Mouse (Mus musculus) common myeloid progenitor, adult 5-6 weeks (primary cell): ENCODE results near the gene Vav3. TPM values are rescaled to one million over a fixed set of nuclear protein-coding genes. Genes with fewer than 3 reads are reported as not detected.
A peak's percentile ranks its signal among the peaks of the same experiment; 100 is the strongest.

ENCODE experiments used
- ATAC-seq: replicated peaks from 2 replicates; pipeline ENCODE4 v1.8.0; 2016; ENCODE audit warnings: low read depth, mild to moderate bottlenecking, moderate TSS enrichment, inconsistent platforms; ENCODE audit not compliant: poor library complexity, severe bottlenecking
- total RNA-seq: library from RNA; stranded (forward); fragments of 200-1000, 187-1606 nt; gene quantifications from 2 replicates; pipeline ENCODE4 v1.2.3, GENCODE M21; 2017

The Vav3 gene
- total RNA-seq, 1 experiment from 2014 or later = 68.2 TPM

GRCm38 (mm10) chr3:109564443-109564842, 224.0 kb downstream of the Vav3 start:
- ATAC-seq = no peak

GRCm38 (mm10) chr3:109568542-109569265, 228.3 kb downstream of the Vav3 start:
- no peak for ATAC-seq

DNA sequence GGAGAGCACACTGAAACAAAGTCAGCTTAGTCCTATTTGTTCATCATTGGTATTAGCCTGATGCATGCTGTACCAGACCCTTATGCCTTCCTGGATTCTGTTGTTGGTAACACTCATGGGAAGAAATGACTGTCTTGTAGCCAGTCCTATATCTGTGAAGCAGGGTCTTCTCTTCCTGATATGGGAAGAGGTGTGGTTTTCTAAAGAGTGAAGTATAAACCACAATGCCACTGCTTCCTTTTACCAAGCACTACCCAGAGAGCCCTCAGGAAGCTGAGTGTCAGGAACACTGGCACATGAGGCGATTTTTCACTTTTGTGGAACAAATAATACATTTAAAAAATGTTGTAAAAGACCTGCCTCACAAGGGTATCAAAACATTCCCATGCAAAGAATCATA, 231.0 kb downstream of the Vav3 start:
- ATAC-seq = peak; percentile 87

DNA sequence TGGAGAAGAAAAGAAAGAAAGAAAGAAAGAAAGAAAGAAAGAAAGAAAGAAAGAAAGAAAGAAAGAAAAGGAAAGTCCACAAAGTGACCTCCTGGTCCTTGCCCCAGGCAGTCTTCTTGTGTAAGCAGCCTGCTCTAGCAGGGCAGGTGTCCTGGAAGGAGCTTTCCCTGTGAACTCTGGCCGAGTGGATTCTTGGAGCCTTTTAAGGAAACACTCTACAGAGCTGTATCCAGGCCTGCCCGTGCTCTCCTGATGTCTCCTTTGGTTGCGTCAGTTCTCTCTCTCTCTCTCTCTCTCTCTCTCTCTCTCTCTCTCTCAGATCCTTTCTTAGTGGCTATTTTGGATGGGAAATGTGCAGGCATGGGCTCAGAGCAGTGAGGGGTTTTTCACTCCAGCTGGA, 232.4 kb downstream of the Vav3 start:
- no peak for ATAC-seq

DNA sequence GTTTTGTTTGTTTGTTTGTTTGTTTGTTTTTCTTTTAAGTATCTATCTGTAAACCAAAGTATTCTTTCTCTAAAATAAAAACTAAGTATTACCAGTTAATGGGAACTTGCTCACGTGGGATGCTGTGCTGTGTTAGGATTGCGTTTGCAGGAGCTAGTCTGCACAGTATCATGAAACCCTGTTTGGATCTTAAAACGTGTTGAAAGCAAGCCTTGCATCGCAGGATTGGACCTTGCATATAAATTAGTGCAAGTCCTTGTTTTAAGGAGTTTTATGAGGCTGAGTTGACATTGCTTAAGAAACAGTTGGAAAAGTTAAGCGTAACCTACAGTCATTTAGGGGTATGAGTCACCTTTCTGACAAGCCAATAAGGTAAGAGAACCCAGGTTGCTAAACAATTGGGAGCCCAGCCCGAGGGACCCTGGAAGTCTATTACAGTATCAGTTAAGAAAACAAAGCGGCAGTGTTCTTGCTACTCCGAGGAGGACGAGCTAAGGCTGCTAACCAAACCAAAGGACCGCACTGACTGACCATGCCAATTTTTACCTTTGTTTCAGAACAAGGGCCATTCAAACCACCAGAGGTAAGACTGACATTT, 233.2 kb downstream of the Vav3 start:
- no peak for ATAC-seq

- no peak for ATAC-seq
Observed at GRCm38 (mm10) chr3:109574161-109574560, 233.7 kb downstream of the Vav3 start.

GRCm38 (mm10) chr3:109578347-109578746, 237.9 kb downstream of the Vav3 start:
- ATAC-seq = no peak

DNA sequence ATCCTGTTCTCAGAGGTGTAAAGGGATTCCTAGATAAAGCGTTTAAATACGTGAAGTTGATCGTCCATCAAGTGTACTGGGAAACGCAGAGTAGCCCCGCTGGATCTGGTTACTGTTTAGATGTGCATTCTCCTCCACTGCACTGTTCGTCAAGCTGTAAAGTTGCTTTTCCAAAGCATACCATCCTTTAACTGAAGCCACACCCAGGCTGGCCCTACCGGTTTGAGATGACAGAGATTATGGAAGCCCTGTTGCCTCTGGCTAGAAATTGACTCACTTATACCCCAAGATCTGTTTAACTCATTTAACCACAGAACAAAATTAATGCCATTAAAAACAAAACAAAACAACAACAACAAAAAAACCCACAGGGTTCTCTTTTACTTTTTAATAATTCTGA, 238.5 kb downstream of the Vav3 start:
- no peak for ATAC-seq

DNA sequence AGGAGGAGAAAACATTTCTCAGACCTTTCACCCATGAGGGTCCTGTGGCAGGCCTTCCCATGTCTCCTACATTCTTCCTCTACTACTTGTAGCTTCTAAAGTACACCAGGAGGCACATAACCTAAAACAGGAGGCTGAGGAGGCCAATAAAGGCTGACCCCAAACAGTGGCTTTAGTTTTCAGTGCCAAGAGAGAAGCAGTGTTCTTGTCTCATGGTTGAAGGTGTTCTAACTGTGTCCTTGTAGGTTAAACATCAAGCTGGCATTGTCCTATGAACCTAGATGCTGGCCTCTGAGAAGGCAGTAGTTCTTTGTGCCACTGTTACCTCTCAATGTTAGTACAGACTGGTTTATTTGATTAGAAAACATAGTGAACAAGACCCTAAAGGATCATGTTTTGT, 245.5 kb downstream of the Vav3 start:
- ATAC-seq = no peak

- ATAC-seq = no peak
Observed at GRCm38 (mm10) chr3:109592970-109593369, 252.5 kb downstream of the Vav3 start.

DNA sequence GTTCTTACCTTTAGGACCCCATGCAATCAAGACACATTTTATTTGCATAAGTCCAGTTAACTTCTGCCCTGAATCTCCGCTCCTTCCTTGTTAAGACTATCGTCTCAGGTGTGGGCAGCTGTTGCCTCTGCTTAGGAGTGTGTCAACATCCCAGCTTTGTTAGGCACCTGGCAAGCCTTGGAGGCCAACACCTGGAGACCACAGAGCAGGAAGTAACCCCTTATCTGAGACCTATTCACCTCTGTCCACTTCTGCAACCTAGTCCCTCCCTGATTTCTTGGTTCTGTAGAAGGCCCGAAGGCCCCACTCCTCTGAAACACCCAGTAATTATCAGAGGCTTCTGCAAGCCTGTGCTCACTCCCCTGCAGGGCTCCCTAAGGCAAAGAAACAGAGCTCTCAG, 255.6 kb downstream of the Vav3 start:
- no peak for ATAC-seq

GRCm38 (mm10) chr3:109600699-109601451, 260.4 kb downstream of the Vav3 start:
- ATAC-seq = no peak

GRCm38 (mm10) chr3:109602753-109603152, 262.3 kb downstream of the Vav3 start:
- no peak for ATAC-seq

DNA sequence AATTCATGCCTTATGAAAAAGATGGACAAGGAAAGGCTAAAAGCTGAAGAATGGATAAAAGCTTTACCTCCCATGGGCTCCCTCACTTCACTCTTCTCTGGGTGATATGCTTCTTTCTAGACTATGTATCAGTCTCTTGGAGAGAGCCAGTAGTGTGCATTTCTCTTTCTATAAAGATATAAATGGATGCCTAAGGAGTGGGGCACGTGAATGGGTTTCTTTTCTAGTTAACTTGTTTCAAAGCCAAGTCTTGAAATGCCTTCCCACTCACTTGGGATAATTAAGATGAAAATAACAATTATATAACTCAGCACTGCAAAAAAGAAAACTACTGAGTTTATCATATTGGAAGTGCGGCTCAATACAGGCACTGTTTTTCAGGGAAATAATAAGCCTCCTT, 265.7 kb downstream of the Vav3 start:
- no peak for ATAC-seq

GRCm38 (mm10) chr3:109621721-109622120, 281.3 kb downstream of the Vav3 start:
- no peak for ATAC-seq

GRCm38 (mm10) chr3:109622361-109622760, 281.9 kb downstream of the Vav3 start:
- no peak for ATAC-seq

DNA sequence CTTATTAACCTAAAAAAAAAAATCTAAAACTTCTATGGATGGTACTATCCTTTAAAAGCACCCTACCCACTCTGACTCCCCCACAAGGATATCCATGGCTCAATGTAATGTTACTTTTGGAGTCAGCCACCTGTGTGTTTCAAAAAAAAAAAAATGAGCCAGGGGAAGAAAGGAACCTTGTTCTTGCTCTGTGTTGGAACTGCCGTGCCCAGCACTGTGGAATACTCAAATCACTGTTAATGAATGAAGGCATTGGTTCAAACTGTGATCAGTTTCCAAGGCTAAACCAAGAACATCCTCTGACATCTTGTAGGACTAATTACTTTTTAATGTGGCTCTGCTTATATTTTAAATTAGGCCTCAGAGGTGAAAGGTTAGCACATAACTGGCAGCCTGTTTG, 282.4 kb downstream of the Vav3 start:
- ATAC-seq = no peak

DNA sequence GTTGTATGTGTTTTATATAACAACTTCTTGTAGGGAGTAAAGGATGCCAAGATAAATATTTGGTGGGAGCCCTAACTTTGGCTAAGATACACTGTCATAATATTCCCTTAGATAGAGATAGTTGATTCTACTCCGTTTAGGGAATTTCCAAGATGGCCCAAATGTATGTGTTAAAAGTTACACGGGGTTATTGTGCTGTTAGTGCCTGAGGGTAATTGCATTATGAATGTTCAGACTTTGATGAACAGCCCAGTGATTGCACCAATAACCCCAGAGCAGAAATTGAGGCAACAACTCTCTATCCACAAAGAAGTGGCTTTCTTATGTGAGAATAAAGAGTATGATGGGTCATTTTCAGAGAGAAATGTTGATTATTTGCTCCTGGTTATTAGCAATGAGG, 283.3 kb downstream of the Vav3 start:
- ATAC-seq = no peak

DNA sequence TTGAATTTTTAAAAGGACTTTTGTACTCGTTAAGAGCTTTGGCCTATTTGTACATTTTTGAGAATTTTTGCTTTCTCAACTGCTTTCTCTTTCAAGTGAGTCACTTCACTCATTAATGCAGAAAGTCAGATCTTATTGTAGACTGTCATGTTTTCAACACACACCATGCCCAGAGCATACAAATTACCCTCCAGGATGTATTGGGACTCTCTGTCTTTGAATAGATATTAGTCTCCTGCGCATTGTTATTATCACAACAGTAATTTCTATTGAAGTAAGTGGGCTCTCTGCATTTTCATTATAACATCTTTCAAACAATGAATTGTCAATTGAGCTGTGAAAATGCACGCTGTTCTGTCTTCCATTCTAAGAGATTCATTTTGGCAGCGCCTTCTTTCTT, 295.6 kb downstream of the Vav3 start:
- ATAC-seq = no peak

GRCm38 (mm10) chr3:109639386-109639785, 298.9 kb downstream of the Vav3 start:
- ATAC-seq = no peak

DNA sequence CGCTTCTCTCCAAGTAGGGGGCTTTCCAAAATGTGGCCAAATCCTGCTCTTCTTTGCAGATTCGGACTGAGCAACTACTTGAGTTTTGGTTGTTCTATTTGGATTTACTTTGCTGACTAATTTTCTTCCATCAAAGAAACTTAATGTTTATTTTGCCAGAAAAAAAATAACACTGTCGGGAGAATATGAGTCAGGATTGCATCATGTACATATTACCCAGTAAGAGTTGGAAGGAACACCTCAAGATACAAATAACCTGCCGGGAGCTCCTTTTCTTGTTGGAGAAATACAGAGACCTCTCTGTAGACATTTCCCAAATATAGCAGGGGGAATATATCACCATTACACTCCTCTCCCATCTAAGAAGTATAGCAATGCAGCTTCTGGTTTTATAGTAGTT, 300.3 kb downstream of the Vav3 start:
- no peak for ATAC-seq
